Mouse (Mus musculus) limb, embryonic 10.5 days (tissue): ENCODE results near the gene Mapk9. TPM values are rescaled to one million over a fixed set of nuclear protein-coding genes. Genes with fewer than 3 reads are reported as not detected.
"Not testable (repeated sequence)": the region's sequence is repeated elsewhere in the genome, so short reads cannot be mapped to it uniquely, and the experiment has no call there.

Experiments
- DNase-seq: peaks from one replicate; pipeline ENCODE4 v3.0.0-alpha.2; 2017; ENCODE audit warnings: low spot score
- H3K27ac ChIP-seq: fragments of 300-500 bp; sonication (generic); 2 replicates; pipeline ENCODE4 v1.5.1; 2016; ENCODE audit warnings: mild to moderate bottlenecking
- H3K27me3 ChIP-seq: fragments of 300-500 bp; sonication (generic); 2 replicates; pipeline ENCODE4 v1.6.1; 2016; ENCODE audit warnings: low read depth, mild to moderate bottlenecking; ENCODE audit not compliant: poor library complexity, severe bottlenecking
- H3K36me3 ChIP-seq: fragments of 300-500 bp; sonication (generic); 2 replicates; pipeline ENCODE4 v1.6.1; 2016; ENCODE audit warnings: mild to moderate bottlenecking, moderate library complexity
- H3K4me1 ChIP-seq: fragments of 300-500 bp; sonication (generic); 2 replicates; pipeline ENCODE4 v1.6.1; 2016
- H3K4me3 ChIP-seq: fragments of 300-500 bp; sonication (generic); 2 replicates; pipeline ENCODE4 v1.5.1; 2016; ENCODE audit warnings: mild to moderate bottlenecking, moderate library complexity
- H3K9me3 ChIP-seq: fragments of 300-500 bp; sonication (generic); replicated peaks from 2 replicates; pipeline ENCODE4 v1.6.1; 2016; ENCODE audit warnings: mild to moderate bottlenecking
- WGBS: fragments of 180-500 bp; shearing (Covaris S2); methylation state at CpG from one replicate; pipeline ENCODE4 v1.1.7; 2016; 5-methylcytosine and 5-hydroxymethylcytosine counted together
- polyA plus RNA-seq: library from polyadenylated mRNA; unstranded; fragments of >200 nt; fragmentation: Nextera tagmentation; extraction: Ambion mirVana; gene quantifications from 2 replicates; pipeline ENCODE4 v1.2.1, GENCODE M21; 2016

The Mapk9 gene
- polyA plus RNA-seq, result 22.4 and 31.1 TPM in 2 replicates

DNA sequence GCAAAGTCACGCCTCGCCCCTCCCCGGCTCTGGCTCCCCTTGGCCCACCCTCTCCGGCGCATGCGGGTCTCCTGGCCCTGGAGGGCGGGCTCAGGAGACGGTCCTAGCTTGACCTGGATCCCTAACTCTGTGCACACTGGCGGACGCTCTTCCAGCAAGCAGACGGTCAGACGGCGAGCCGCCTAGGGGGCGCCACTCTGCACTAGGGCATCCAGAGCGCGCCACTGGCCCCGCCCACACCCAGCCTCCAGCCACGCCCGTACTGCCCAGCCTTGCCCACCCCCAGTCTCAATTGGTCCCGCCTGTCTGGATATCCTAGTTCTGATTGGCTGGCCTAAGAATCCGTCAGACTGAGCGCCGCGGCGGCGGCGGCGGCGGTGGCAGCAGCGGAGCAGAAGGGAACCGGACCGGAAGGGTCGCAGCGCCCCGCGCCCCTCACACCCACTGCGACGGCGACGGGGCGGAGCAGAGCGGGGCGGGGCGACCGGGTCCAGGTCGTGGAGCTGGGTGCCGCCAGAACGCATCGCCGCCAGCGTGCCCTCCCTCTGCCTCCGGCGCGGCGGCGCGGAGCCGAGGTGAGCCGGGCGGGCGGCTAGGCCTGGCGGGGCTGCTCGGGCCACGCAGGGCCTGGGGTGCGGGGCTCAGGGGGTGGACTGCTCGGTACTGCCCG, at the start of gene Mapk9:
Gene Mapk9 (plus strand): TSS at position 351 of the 670 bp plus-strand sequence.
- peak within 1 kb of the TSS; percentile 93 for H3K27ac ChIP-seq
- H3K27me3 ChIP-seq, result no peaks in the 10 kb centered on the region
- 1% methylated on average over 58 of the region's 68 CpGs for WGBS
- DNase-seq, result peak; percentile 97
- H3K4me3 ChIP-seq, result peak within 1 kb of the TSS; percentile 90
- peaks cover 13% of the 10 kb centered on the region for H3K36me3 ChIP-seq
- peaks cover 29% of the 10 kb centered on the region for H3K4me1 ChIP-seq
- no peaks in the 10 kb centered on the region for H3K9me3 ChIP-seq

DNA sequence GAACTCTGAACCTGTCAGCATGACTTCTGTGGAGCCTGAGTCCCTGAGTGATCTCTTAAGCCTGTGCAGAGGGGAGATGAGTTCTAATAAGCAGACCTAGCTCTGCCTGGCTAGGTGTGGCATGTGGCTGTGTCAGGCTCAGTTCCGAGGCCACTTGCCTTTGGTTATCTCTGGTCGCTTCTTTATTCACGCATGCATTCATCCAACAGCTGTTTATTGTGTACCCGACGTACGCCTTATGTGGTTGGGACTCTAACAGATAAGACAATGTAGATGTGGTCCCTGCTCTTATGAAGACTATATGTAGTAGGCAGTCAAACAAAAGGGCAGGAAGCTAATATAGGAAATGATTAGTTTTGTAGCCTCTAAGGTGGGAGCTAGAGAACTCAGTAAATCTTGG, 47.6 kb upstream of the Mapk9 start:
- no peaks in the 10 kb centered on the region for H3K9me3 ChIP-seq
- H3K4me3 ChIP-seq, result no peak overlapping the region
- DNase-seq, result no peak
- peaks cover 19% of the 10 kb centered on the region for H3K4me1 ChIP-seq
- no peaks in the 10 kb centered on the region for H3K27me3 ChIP-seq
- 95% methylated on average over 6 of the region's 6 CpGs for WGBS
- peaks cover 41% of the 10 kb centered on the region for H3K36me3 ChIP-seq
- H3K27ac ChIP-seq, result no peak overlapping the region

DNA sequence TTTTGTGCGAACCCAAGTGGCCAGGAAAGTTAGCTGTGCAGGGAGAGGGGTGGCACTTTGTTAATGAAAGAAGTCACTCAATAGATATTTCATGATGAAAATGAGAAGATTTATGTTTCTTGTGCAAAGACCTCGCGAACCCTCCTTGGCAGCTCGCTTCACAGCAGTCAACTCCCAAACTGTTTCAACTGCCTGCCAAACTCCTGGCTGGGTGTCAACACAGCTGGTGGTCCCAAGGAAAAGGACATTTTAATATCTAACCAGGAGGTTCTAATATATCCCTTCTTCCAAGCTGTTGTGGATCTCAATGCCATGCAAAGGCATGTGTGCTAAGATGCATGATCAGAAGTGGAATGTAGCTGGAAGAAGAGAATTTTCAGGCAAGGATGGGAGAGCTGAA, 45.0 kb upstream of the Mapk9 start:
- no peak for DNase-seq
- 88% methylated on average over 4 of the region's 4 CpGs for WGBS
- peaks cover 8% of the 10 kb centered on the region; the same call in 1 of the 2 replicates for H3K4me1 ChIP-seq
- no peak overlapping the region for H3K4me3 ChIP-seq
- H3K36me3 ChIP-seq, result peaks cover 60% of the 10 kb centered on the region
- H3K9me3 ChIP-seq, result no peaks in the 10 kb centered on the region
- no peak overlapping the region for H3K27ac ChIP-seq
- no peaks in the 10 kb centered on the region for H3K27me3 ChIP-seq

DNA sequence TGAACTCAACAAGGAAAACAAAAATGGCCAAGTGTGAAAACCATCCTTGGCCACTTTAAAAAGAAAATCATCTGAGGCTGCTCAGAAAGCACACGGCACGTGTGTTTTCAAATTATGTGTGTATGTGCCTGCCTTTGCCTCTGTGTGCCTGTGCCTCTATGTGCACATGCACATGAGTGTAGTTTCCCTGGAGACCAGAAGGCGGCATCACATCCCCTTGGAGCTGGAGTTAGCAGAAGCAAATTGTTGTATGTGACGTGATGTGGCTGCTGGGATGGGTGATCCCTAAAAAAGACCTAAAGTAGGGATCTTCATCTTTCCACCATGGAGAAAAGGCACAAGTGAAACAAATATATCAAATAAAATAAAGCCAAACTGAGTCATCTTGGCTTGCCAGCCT, 42.8 kb upstream of the Mapk9 start:
- DNase-seq, result no peak
- Histone ChIP-seq H3K9me3 (no peaks in the 10 kb centered on the region), H3K36me3 (peaks cover 69% of the 10 kb centered on the region), H3K4me3 (no peak overlapping the region), H3K27ac (no peak overlapping the region), H3K27me3 (no peaks in the 10 kb centered on the region), H3K4me1 (peaks cover 8% of the 10 kb centered on the region; the same call in 1 of the 2 replicates)
- WGBS, result 96% methylated on average over 4 of the region's 4 CpGs

DNA sequence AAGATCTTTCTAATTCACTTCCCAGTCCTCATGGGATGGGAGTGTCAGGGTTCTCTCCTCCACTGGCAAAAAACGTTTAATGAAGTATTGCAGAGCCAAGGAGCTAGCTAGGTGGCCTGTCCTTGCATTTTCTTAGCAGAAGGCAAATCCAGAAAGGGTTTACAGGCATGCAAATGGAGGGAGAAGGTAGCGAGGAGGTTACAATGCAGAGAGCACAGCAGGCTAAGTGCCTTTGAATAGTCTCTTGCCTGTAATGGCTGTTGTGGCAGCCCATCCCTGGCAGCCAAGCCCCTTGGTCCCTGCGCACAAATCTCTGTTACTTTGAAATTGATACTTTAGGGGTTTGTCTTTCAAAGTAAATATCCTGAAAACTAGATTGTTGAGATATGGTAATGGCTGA, 40.3 kb upstream of the Mapk9 start:
- Histone ChIP-seq H3K27ac (no peak overlapping the region), H3K9me3 (no peaks in the 10 kb centered on the region), H3K27me3 (no peaks in the 10 kb centered on the region), H3K4me3 (no peak overlapping the region), H3K4me1 (no peaks in the 10 kb centered on the region), H3K36me3 (peaks cover 80% of the 10 kb centered on the region)
- 43% methylated on average over 3 of the region's 3 CpGs for WGBS
- DNase-seq, result no peak

DNA sequence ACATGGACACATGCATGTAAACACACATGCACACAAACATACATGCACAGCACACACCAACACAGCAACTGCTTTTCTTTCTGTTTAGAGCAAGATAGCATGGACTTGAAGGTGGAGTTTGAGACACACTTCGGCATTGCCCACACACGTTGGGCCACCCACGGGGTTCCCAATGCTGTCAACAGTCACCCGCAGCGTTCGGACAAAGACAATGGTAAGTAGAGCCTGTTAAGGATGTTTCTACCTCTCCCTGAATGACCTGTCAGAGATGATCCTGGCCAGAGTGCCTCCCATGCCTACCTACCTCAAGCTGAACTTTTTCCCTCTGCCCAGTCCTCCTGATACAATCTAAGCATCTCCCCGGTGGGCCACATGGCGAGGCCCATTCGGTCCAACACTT, 37.6 kb upstream of the Mapk9 start:
- WGBS, result 95% methylated on average over 9 of the region's 9 CpGs
- H3K9me3 ChIP-seq, result no peaks in the 10 kb centered on the region
- DNase-seq, result no peak
- H3K27me3 ChIP-seq, result no peaks in the 10 kb centered on the region
- H3K4me1 ChIP-seq, result no peaks in the 10 kb centered on the region
- H3K36me3 ChIP-seq, result peaks cover 89% of the 10 kb centered on the region
- H3K27ac ChIP-seq, result no peak overlapping the region
- no peak overlapping the region for H3K4me3 ChIP-seq

DNA sequence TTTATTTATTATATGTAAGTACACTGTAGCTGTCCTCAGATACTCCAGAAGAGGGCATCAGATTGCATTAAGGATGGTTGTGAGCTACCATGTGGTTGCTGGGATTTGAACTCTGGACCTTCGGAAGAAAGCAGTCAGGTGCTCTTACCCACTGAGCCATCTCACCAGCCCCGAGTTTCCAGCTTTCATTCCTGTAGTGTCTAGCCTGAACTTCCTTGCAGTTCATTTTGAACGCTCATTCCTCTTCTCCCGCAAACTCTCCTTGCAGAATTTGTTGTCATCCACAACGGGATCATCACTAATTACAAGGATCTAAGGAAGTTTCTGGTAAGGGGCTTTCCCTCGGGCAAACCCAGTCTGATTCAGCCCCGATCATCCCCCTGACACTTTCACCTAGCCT, 35.9 kb upstream of the Mapk9 start:
- H3K36me3 ChIP-seq, result peaks cover 92% of the 10 kb centered on the region
- not testable (repeated sequence) for DNase-seq, H3K9me3 ChIP-seq, H3K27me3 ChIP-seq, H3K4me3 ChIP-seq, H3K4me1 ChIP-seq, H3K27ac ChIP-seq
- WGBS, result 85% methylated on average over 7 of the region's 7 CpGs

DNA sequence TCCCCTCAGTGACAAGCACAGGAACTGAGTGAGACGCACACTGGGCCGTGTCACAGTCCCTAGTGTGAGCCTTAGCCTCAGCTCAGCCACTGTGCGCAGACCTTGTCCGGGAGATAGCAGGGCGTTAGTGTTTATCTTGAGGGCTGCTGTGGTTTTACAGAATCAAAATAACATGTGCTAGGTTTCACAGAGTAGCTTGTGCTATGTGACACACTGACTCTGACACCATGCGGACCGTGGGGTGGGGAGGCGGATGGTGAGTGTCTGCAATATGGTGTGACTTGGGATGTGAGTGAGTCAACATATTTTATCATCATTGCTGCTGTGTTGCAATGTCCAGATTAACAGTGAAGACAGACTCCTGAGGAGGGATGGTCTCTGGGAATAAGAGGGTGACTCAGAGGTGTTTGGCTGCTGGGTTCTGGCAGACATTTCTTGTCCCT, 35.4 kb upstream of the Mapk9 start:
- 92% methylated on average over 8 of the region's 8 CpGs for WGBS

DNA sequence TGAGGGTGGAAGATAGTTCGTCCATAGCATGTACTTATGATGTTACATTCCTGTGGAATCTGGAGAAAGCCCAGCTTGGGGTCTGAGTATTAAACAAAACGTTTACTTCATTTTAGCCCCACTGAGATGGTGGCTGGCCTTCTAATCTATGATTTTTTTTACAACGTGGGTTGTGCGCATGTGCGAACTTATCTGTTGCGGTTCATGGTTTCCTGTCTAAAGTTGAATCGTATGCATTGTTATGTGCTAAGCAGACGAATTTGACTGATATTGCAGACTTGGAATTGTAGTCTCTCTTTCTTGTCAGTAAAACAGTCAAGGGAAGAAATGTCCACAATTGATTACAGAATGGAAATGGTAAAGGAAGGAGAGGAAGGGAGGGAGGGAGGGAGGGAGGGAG, 34.7 kb upstream of the Mapk9 start:
- no peaks in the 10 kb centered on the region for H3K9me3 ChIP-seq
- no peak overlapping the region for H3K4me3 ChIP-seq
- H3K27me3 ChIP-seq, result no peaks in the 10 kb centered on the region
- H3K27ac ChIP-seq, result no peak overlapping the region
- WGBS, result 95% methylated on average over 8 of the region's 8 CpGs
- DNase-seq, result no peak
- H3K4me1 ChIP-seq, result no peaks in the 10 kb centered on the region
- peaks cover 92% of the 10 kb centered on the region for H3K36me3 ChIP-seq

More for the DNA sequence above, 35.4 kb upstream of the Mapk9 start:
- Histone ChIP-seq H3K27ac (no peak overlapping the region), H3K4me1 (no peaks in the 10 kb centered on the region), H3K36me3 (peaks cover 92% of the 10 kb centered on the region), H3K4me3 (no peak overlapping the region), H3K27me3 (no peaks in the 10 kb centered on the region), H3K9me3 (no peaks in the 10 kb centered on the region)
- DNase-seq, result no peak

DNA sequence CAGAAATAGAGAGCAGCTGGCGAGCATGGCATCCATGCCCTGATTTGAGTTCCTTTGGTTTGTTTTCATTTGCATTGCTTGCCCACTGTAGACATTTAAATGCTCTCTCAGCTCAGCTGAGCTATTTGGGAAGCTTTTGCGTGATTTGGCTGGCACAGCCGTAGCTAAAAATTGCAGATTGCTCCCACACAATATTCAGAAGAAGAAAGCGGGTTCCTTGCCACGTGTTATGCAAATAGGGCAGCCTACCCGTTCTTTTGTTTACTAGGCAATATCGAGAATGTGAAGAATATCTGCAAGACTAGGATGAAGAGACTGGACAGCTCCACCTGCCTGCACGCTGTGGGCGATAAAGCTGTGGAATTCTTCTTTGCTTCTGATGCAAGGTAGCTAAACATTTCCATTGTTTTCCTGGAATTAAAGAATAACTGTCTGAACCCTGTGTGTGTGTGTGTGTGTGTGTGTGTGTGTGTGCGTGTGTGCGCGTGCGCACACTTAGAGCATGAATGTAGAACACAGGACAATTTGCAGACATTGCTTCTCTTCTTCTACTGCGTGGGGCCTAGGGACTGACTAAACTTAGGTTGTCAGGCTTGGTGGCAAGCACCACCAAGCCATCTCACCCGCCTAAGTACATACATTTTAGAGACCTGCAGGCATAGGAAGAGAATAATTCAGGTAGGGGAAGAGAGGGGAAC, 27.5 kb upstream of the Mapk9 start:
- WGBS, result 93% methylated on average over 15 of the region's 15 CpGs
- H3K4me1 ChIP-seq, result no peaks in the 10 kb centered on the region
- H3K36me3 ChIP-seq, result peaks cover 96% of the 10 kb centered on the region
- H3K9me3 ChIP-seq, result no peaks in the 10 kb centered on the region
- no peak overlapping the region for H3K4me3 ChIP-seq
- no peak for DNase-seq
- H3K27me3 ChIP-seq, result no peaks in the 10 kb centered on the region
- no peak overlapping the region for H3K27ac ChIP-seq

DNA sequence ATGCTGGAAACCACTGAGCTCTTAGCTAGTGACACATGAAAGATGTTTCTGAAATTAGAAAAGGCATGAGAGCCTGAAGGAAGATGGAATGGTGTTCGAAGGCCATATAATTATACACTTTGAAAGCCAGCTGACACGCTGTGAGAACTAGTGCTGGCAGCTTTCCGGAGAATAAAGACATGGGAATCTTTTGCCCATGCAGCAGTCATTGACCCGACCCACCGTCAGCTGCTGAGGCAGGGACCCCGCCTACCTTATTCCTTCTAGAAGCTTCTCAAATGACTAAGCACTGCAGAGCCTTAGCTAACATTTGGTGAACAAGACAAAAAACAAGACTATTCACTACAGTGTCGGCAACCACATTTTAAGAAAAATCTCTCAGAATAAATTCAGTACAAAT, 26.9 kb upstream of the Mapk9 start:
- 89% methylated on average over 7 of the region's 7 CpGs for WGBS
- H3K27me3 ChIP-seq, result no peaks in the 10 kb centered on the region
- H3K27ac ChIP-seq, result no peak overlapping the region
- H3K4me1 ChIP-seq, result no peaks in the 10 kb centered on the region
- DNase-seq, result no peak
- H3K36me3 ChIP-seq, result peaks cover 96% of the 10 kb centered on the region
- H3K4me3 ChIP-seq, result no peak overlapping the region
- H3K9me3 ChIP-seq, result no peaks in the 10 kb centered on the region

DNA sequence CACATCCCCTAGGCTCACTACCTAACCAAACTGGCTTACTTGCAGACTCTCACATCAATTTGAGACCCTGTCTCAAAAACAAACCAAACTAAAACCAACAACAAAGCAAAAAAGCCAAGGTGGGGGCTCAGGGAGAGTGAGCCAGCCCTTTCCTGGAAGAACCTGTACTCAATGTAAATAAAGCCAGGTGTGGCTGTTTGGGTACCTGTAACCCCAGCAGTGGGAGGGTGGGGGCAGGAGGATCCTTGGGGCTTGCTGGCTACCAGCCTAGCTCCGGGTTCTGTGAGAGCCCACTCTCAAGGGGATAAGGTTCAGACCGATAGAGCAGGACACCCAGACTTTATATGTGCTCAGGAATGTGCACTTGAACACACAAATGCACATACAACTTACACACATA, 25.6 kb upstream of the Mapk9 start:
- Histone ChIP-seq H3K9me3 (no peaks in the 10 kb centered on the region), H3K27me3 (no peaks in the 10 kb centered on the region), H3K4me3 (no peak overlapping the region), H3K36me3 (peaks cover 96% of the 10 kb centered on the region), H3K4me1 (no peaks in the 10 kb centered on the region), H3K27ac (no peak overlapping the region)
- WGBS, result 98% methylated on average over 2 of the region's 2 CpGs
- no peak for DNase-seq

DNA sequence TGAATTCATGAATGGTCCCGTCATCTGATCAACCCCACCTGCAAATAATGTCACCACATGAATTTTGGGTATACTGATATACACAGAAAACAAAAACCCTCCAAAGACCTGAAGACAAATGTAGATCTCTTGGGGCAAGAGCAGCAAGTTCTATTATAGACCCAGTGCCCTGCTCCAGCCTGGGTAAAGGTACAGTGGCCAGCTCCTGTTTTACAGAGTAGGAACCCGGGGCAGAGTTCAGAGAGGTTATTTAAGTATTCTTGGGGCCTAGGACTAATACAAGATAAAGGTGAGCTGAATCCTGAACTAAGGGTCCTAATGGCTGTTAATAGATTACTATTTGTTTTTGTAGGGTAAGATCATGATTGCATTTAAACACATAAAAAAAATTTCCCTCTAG, 25.0 kb upstream of the Mapk9 start:
- Histone ChIP-seq H3K36me3 (peaks cover 96% of the 10 kb centered on the region), H3K27ac (no peak overlapping the region), H3K4me3 (no peak overlapping the region), H3K27me3 (no peaks in the 10 kb centered on the region), H3K9me3 (no peaks in the 10 kb centered on the region), H3K4me1 (no peaks in the 10 kb centered on the region; the same call in 1 of the 2 replicates)
- 91% methylated on average over 2 of the region's 2 CpGs for WGBS
- no peak for DNase-seq
